Mouse (Mus musculus) myocyte (in vitro differentiated cells): ENCODE data around the gene C730034F03Rik.

Source experiments
- MYOD1 ChIP-seq, 3 experiments: IDR thresholded peaks; one replicate each; pipeline ENCODE4 v1.6.1; 2011; ENCODE audit warnings: control low read depth in 2 of 3, low read depth in 2 of 3, mild to moderate bottlenecking in 2 of 3, moderate library complexity in 1 of 3; ENCODE audit not compliant: insufficient read length in 2 of 3, control insufficient read depth in 1 of 3
- POLR2A ChIP-seq: IDR thresholded peaks from one replicate; pipeline ENCODE4 v1.6.1; 2011; ENCODE audit warnings: low read depth, mild to moderate bottlenecking, control low read depth, moderate library complexity; ENCODE audit not compliant: insufficient read length
- TCF12 ChIP-seq: IDR thresholded peaks from one replicate; pipeline ENCODE4 v1.6.1; 2011; ENCODE audit warnings: mild to moderate bottlenecking, control low read depth; ENCODE audit not compliant: poor library complexity, insufficient read depth, severe bottlenecking

- TF ChIP-seq POLR2A (no peak), MYOD1 (IDR thresholded peaks at IDR 0.05; ENCODE audit: control insufficient read depth in 1 of 3, insufficient read length in 2 of 3, low read depth in 2 of 3) (no peak), TCF12 (no peak)
These were observed 29.7 kb upstream of the C730034F03Rik start for GRCm38 (mm10) chr15:89399716-89400115.
